Mouse (Mus musculus) neural tube, embryonic 10.5 days (tissue): ENCODE data around the gene Gm27029.
"Not testable (repeated sequence)": the region's sequence is repeated elsewhere in the genome, so short reads cannot be mapped to it uniquely, and the experiment has no call there.

Experiments
- DNase-seq: peaks from one replicate; pipeline ENCODE4 v3.0.0-alpha.2; 2017; ENCODE audit warnings: low spot score; ENCODE audit errors: extremely low spot score

Gm27029 gene

DNA sequence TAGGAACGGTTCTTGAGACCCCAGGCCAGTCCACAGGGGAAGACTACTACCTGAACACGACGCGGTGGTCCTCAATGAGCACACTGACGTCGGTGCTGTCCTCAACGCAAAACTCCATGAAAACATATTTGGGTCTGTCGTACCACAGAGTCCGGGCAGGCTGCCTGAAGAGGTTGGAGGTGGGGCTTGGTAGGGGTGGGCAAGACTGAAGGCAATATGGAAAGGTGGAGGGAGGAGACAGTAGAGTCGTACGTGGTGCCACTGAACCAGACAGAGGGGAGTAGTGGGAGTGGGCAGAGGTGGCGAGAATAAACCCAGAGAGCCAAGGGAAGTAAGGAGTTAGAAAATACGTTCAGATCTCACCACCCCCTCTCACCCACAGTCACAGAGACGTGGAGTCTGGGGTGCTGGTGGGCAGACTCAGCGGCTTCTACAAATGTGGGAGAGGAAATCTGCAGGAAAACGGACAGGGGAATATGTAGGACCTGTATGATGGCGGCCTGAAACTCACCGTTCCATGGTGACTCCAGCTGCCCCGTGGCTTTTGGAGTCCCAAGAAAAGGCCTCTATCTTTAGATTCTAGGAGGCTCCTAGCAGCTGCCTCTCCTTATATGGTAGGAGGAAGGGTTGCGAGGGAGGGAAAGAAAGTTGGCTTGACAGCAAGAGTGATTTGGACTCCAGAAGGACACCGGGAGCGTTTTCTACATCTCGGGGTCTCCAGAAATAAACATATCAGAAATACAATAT is at the start of gene Gm27029:
Gene Gm27029, minus strand, starts transcription at position 692 of the 747 bp plus-strand sequence.
- peak; percentile 54 for DNase-seq

- no peak for DNase-seq
Observed at GRCm38 (mm10) chr11:101474298-101474697, 49.7 kb upstream of the Gm27029 start.

DNA sequence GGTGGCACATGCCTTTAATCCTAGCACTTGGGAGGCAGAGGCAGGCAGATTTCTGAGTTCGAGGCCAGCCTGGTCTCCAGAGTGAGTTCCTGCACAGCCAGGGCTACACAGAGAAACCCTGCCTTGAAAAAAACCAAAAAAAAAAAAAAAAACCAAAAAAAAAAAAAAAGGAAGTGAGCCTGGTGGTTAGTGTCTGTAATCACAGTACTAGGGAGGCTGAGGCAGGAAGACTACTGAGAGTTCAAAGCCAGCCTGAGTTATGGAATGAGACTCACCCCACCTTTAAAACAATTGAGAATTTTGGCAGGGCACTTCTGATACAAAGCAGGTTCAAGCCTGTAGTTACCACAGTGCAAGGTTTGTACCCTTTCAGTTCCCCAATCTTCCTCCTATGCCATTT is 49.1 kb upstream of the Gm27029 start:
- DNase-seq, result not testable (repeated sequence)

DNA sequence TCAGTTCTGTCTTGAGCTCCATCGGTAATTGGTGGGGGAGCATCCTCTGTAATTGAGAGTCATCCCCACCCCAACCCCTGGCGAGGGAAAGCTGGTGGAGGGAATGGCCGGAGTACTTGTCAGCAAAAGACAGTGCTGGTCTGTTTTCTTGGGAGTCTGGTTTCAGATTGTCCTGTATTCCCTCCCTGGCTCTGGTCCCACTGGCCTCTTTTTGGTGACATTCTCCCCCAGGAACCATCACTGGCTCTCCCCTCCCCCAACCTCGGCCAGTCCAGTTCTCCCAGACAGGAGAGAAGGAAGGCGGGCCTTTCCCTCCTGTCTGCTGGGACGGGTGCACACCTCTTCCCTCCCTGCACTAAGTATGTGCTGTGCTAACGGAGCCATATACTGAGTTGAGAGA is 47.7 kb upstream of the Gm27029 start:
- no peak for DNase-seq

DNA sequence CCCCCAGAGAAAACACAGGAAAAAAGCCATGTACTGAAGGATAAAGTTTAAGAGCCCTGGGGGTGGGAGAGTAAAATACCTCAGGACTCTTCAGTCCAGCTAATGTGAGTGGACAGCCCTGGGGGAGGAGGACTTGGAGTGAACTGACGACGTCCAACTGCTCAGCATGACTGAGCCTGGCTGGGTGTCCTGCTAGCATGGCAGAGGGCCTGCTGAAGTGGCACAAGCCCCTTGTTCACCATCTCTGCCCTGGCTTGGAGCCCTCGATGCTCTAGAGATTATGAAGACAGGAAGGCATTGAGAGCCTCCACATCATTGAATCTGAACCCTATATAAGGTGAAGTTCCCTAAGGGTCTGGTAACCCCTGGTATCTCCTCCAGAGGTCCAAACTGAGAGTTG is 47.3 kb upstream of the Gm27029 start:
- no peak for DNase-seq

GRCm38 (mm10) chr11:101470206-101470605 is 45.6 kb upstream of the Gm27029 start:
- DNase-seq, result no peak

GRCm38 (mm10) chr11:101469155-101469554 is 44.6 kb upstream of the Gm27029 start:
- no peak for DNase-seq

DNA sequence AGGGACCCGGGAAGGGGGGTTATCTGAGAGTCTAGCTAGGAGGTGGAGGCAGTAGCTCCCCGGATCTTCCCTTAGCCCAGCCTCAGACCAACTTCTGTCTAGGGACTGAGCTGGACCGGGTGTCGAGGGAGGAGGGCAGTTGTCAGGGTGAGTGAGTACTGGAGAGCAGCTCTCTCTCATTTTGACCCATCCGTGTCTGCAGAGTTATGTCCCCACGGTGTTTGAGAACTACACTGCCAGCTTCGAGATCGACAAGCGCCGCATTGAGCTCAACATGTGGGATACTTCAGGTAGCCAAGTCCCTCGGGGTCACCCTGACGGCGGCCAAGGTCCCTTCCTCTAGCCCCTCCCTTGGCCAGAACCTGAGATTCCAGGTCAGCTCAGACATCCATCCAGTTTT is 44.1 kb upstream of the Gm27029 start:
- peak; percentile 52 for DNase-seq

DNA sequence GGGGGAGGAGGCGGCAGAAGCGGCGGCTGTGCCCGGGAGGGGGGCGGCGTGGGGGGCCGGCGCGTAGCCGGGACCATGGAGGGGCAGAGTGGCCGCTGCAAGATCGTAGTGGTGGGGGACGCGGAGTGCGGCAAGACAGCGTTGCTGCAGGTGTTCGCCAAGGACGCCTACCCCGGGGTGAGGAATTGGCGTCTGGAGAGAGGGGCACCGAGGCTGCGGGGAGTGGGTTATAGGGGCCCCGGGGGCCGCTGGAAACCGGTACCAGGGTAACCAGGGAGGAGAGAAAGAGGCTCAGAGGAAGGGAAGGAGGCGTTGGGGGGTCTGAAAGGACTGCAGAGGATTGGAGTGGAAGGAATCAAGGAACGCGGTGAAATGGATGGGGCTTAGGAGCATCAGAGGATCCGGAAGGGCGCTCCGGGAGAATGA is 43.7 kb upstream of the Gm27029 start:
- peak; percentile 76 for DNase-seq

- peak; percentile 80 for DNase-seq
Observed at GRCm38 (mm10) chr11:101467477-101468262, 43.1 kb upstream of the Gm27029 start.

GRCm38 (mm10) chr11:101466552-101466950 is 42.0 kb upstream of the Gm27029 start:
- not testable (repeated sequence) for DNase-seq

- peak; percentile 66 for DNase-seq
Observed at GRCm38 (mm10) chr11:101465869-101466551, 41.4 kb upstream of the Gm27029 start, which contains the start of gene Vat1. Gene Vat1 (minus strand): TSS chr11:101466230.

- DNase-seq, result peak; percentile 67
Observed at GRCm38 (mm10) chr11:101465101-101465868, 40.7 kb upstream of the Gm27029 start.

DNA sequence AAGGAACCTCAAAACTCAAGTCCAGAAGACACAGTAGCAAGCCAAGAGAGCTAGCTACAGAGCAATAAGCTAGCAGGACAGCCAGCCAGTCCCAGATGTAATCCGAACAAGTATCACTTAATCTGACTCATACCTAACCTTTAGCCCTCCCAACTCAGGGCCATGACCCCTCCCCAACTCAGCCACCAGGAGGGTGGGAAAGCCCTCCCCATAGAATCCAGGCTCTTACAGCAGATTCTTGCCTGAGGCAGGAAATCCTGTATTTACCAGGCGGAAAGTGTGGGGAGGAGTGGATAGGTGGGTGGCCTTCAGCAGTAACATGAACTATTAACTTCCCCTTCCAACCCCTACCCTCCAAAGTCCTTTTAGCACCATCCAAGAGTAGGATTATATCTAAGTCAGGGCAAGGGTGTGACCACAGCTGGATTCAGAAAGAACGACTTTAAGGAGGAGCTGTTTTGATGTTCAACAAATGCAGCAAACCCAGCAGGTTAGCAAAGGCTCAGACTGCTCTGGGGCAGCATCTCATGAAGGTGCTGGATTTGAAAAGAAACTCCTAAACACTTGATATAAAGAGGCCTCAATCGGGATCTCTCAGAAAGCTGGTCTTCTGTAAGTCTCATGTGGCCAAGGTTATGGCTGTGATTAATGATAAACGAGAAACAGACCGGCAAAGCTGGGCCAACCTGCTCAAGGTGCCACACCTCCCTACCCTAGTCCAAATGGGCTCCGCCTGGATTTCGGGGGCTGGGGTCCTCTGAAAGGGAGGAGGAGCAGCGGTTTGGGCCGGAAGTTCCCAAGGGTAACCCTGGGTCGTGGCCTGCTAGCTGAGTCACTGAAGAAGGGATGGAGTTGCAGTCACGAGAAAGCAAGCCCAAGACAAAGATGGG is 39.9 kb upstream of the Gm27029 start, which contains the start of gene Rnd2:
Gene Rnd2, plus strand, starts transcription at position 789 of the 890 bp plus-strand sequence.
- no peak for DNase-seq

- no peak for DNase-seq
Observed at GRCm38 (mm10) chr11:101462583-101463440, 38.2 kb upstream of the Gm27029 start.

DNA sequence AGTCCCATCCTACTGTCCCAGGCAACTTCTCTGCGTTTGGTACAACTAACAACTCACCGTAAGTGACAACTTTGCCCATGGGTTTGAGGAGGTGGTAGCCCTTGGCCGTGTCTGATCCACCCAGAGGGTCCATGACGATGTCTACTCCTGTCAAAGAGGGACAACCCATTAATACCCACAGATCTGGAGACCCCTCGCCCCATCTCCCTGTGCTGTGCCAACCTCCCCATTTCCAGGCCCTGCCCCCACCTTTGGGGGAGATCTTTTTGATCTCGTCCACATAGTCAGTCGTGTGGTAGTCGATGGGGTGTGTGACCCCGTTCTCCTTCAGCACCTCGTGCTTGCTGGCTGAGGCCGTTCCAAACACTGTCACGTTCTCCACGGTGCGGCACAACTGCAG is 37.5 kb upstream of the Gm27029 start:
- no peak for DNase-seq

- DNase-seq, result no peak
Observed at GRCm38 (mm10) chr11:101460321-101460720, 35.7 kb upstream of the Gm27029 start.

GRCm38 (mm10) chr11:101459716-101460115 is 35.1 kb upstream of the Gm27029 start:
- DNase-seq, result no peak

DNA sequence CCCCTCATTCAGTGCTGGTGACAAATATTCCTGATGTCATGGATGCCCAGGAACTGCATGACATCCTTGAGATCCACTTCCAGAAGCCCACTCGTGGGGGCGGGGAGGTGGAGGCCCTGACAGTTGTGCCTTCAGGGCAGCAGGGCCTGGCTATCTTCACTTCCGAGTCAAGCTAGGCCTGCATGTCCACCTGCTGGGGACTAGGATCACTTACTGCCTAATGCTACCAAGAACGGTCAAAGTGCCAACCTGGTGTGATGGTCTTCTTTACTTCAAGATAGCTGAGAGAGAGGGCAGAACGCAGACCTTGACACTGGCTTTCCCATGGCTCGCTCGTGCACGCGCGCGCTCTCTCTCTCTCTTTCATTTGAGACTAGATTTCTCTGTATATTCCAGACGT is 33.6 kb upstream of the Gm27029 start:
- DNase-seq, result no peak
